Mouse (Mus musculus) erythroblast, embryonic 14.5 days (primary cell): ENCODE data around the gene Zfp677.
"Not testable (repeated sequence)": the region's sequence is repeated elsewhere in the genome, so short reads cannot be mapped to it uniquely, and the experiment has no call there.

ENCODE experiments used
- GATA1 ChIP-seq: IDR thresholded peaks from 2 replicates; pipeline ENCODE4 v1.6.1; 2012; ENCODE audit warnings: low read length, inconsistent platforms, mixed read lengths
- TAL1 ChIP-seq: IDR thresholded peaks from 3 replicates; pipeline ENCODE4 v1.6.1; 2012; ENCODE audit warnings: low read length, inconsistent platforms, mixed read lengths

GRCm38 (mm10) chr17:21368018-21368417 is 15.5 kb upstream of the Zfp677 start:
- not testable (repeated sequence) for TF ChIP-seq TAL1, GATA1
